Mouse (Mus musculus) urinary bladder, postnatal 36 days (tissue): ENCODE measurements around the gene Ctla4.
A peak's percentile ranks its signal among the peaks of the same experiment; 100 is the strongest.

Source experiments
- DNase-seq, 2 experiments: peaks; one replicate each; pipeline ENCODE4 v3.0.0; 2022; ENCODE audit warnings: low spot score in 2 of 2, mixed read lengths in 1 of 2

Gene Ctla4

GRCm38 (mm10) chr1:60961080-60961479, 74.3 kb downstream of the Ctla4 start:
- peak; percentile 35 to 44 for DNase-seq

GRCm38 (mm10) chr1:60962095-60962494, 75.3 kb downstream of the Ctla4 start:
- DNase-seq = no peak
